Comparison of ENCODE assay signal across 17 mouse cellular contexts in genomic region chr15:87391395-87391794, GRCm38 (mm10).
A peak's percentile ranks its signal among the peaks of the same experiment; 100 is the strongest.
DNase-seq lines count a peak whose midpoint lies in the region; ATAC-seq lines count a peak whose summit lies in the region.
"Had no signal": no experiment of that assay in that cellular context is flagged by ENCODE, and none has a peak within 500 bp of the region (broad histone marks: within the 10 kb centered on the region; RNA-seq: fewer than 3 reads in every experiment).

No protein-coding gene starts in this region.

- no peaks in the 10 kb centered on the region for H3K9me3 ChIP-seq in heart, embryonic 11.5 days (replicated peaks; ENCODE audit: control insufficient read depth, low read length)
- H3K9me3 ChIP-seq in intestine, embryonic 16.5 days (ENCODE audit: control insufficient read depth, low read length) = no peaks in the 10 kb centered on the region
- H3K9me3 ChIP-seq in forebrain, embryonic 12.5 days = no peaks in the 10 kb centered on the region
- H3K9me3 ChIP-seq: heart, embryonic 15.5 days; hindbrain, embryonic 13.5 days; limb, embryonic 15.5 days; neural tube, embryonic 13.5 days had no signal

- peak; percentile 4 to 11 for DNase-seq in heart, adult 18-20 months
- peak; percentile 24 for DNase-seq in kidney, postnatal 14 days
- DNase-seq in kidney, postnatal 25 days = no peak
- peak; percentile 38 for DNase-seq in lung, postnatal 36 days
- DNase-seq in gastrocnemius, postnatal 36 days = no peak
- DNase-seq: cerebellum, adult 9-10 months; kidney, adult 8-10 months; layer of hippocampus, adult 9-11 months; right cerebral cortex, postnatal 14 days had no signal

- no peak overlapping the region for H3K4me2 ChIP-seq in heart, embryonic 11.5 days
- no peak overlapping the region for H3K4me2 ChIP-seq in intestine, embryonic 16.5 days (ENCODE audit: low read depth, low read length)
- no peak overlapping the region for H3K4me2 ChIP-seq in forebrain, embryonic 12.5 days
- H3K4me2 ChIP-seq: heart, embryonic 15.5 days; hindbrain, embryonic 13.5 days; limb, embryonic 15.5 days; neural tube, embryonic 13.5 days had no signal

- no peak overlapping the region for H3K27ac ChIP-seq in heart, embryonic 11.5 days (ENCODE audit: low read depth, low read length)
- peak overlapping the region; percentile 33 for H3K27ac ChIP-seq in intestine, embryonic 16.5 days (ENCODE audit: low read length)
- H3K27ac ChIP-seq in forebrain, embryonic 12.5 days = no peak overlapping the region
- H3K27ac ChIP-seq: heart, embryonic 15.5 days; hindbrain, embryonic 13.5 days; limb, embryonic 15.5 days; neural tube, embryonic 13.5 days had no signal

- no peaks in the 10 kb centered on the region for H3K27me3 ChIP-seq in heart, embryonic 11.5 days (ENCODE audit: control insufficient read depth, insufficient read depth, low read length)
- no peaks in the 10 kb centered on the region for H3K27me3 ChIP-seq in intestine, embryonic 16.5 days (replicated peaks; ENCODE audit: control insufficient read depth, insufficient read depth, low read length)
- no peaks in the 10 kb centered on the region for H3K27me3 ChIP-seq in forebrain, embryonic 12.5 days
- H3K27me3 ChIP-seq: heart, embryonic 15.5 days; hindbrain, embryonic 13.5 days; limb, embryonic 15.5 days; neural tube, embryonic 13.5 days had no signal

- intact Hi-C loops in gastrocnemius, postnatal 36 days (cut with DNase I) = no loop called here

- H3K4me3 ChIP-seq in heart, embryonic 11.5 days (ENCODE audit: low read depth, low read length) = no peak overlapping the region
- no peak overlapping the region for H3K4me3 ChIP-seq in intestine, embryonic 16.5 days (ENCODE audit: low read length)
- H3K4me3 ChIP-seq in forebrain, embryonic 12.5 days (replicated peaks) = no peak overlapping the region
- H3K4me3 ChIP-seq: heart, embryonic 15.5 days; hindbrain, embryonic 13.5 days; limb, embryonic 15.5 days; neural tube, embryonic 13.5 days had no signal

- ATAC-seq in heart, embryonic 11.5 days (replicated peaks; ENCODE audit: insufficient number of reproducible peaks, low FRiP score, low TSS enrichment) = no peak
- ATAC-seq in intestine, embryonic 16.5 days = peak; percentile 48; the same call in 1 of the 2 replicates
- ATAC-seq in forebrain, embryonic 12.5 days (ENCODE audit: low FRiP score) = no peak
- ATAC-seq: forebrain, embryonic 14.5 days had no signal

- H3K36me3 ChIP-seq in heart, embryonic 11.5 days (ENCODE audit: control insufficient read depth, insufficient read depth, low read length) = no peaks in the 10 kb centered on the region
- H3K36me3 ChIP-seq in intestine, embryonic 16.5 days (ENCODE audit: control insufficient read depth, insufficient read depth, low read length) = no peaks in the 10 kb centered on the region
- H3K36me3 ChIP-seq in forebrain, embryonic 12.5 days (replicated peaks) = no peaks in the 10 kb centered on the region
- H3K36me3 ChIP-seq: heart, embryonic 15.5 days; hindbrain, embryonic 13.5 days; limb, embryonic 15.5 days; neural tube, embryonic 13.5 days had no signal

- H3K9ac ChIP-seq in heart, embryonic 11.5 days (ENCODE audit: low read depth, low read length) = no peak overlapping the region
- no peak overlapping the region for H3K9ac ChIP-seq in intestine, embryonic 16.5 days (ENCODE audit: low read depth, low read length)
- no peak overlapping the region for H3K9ac ChIP-seq in forebrain, embryonic 12.5 days
- H3K9ac ChIP-seq: heart, embryonic 15.5 days; hindbrain, embryonic 13.5 days; limb, embryonic 15.5 days; neural tube, embryonic 13.5 days had no signal

- no peaks in the 10 kb centered on the region for H3K4me1 ChIP-seq in heart, embryonic 11.5 days (ENCODE audit: control insufficient read depth, insufficient read depth, low read length)
- H3K4me1 ChIP-seq in intestine, embryonic 16.5 days (ENCODE audit: control insufficient read depth, insufficient read depth, low read length) = peaks cover 4% of the 10 kb centered on the region
- H3K4me1 ChIP-seq in forebrain, embryonic 12.5 days = no peaks in the 10 kb centered on the region
- H3K4me1 ChIP-seq: heart, embryonic 15.5 days had no signal

- 42% methylated on average over 8 of the region's 8 CpGs for WGBS in heart, embryonic 11.5 days (ENCODE audit: insufficient replicate concordance)
- 12% methylated on average over 8 of the region's 8 CpGs for WGBS in intestine, embryonic 16.5 days
- WGBS in forebrain, embryonic 12.5 days = 64% methylated on average over 8 of the region's 8 CpGs

Comparison
In these comparisons a context has a peak if more than half of its experiments do, and no peak if none do; other contexts are left out.
1. DNase-seq: peak in heart, adult 18-20 months (2 of 2), kidney, postnatal 14 days (single experiment) and lung, postnatal 36 days (single experiment); none in kidney, postnatal 25 days (0 of 2) and gastrocnemius, postnatal 36 days (0 of 2).